Mouse (Mus musculus) effector memory CD4-positive, alpha-beta T cell, adult 5 months (primary cell): Measurements from ENCODE around the gene Tmem170b. TPM values are rescaled to one million over a fixed set of nuclear protein-coding genes. Genes with fewer than 3 reads are reported as not detected.

ENCODE experiments used
- polyA plus RNA-seq: library from polyadenylated mRNA; unstranded; fragments of 100-300 nt; shearing (Covaris generic); gene quantifications from one replicate; pipeline ENCODE4 v1.2.1, GENCODE M21; 2017

Tmem170b gene
- polyA plus RNA-seq, result 14.0 TPM

GRCm38 (mm10) chr13:41605099-41606010 lies at the start of gene Tmem170b:
Gene Tmem170b, plus strand, starts transcription at chr13:41605907.

Other genes starting within 250 kb of the Tmem170b start
- 132 TPM for gene Nedd9, start 118.5 kb upstream of the Tmem170b start, polyA plus RNA-seq
- gene Adtrp, start 241.8 kb downstream of the Tmem170b start, polyA plus RNA-seq, result not detected